Mouse (Mus musculus) midbrain, embryonic 13.5 days (tissue): ENCODE results near the gene Impdh2. TPM values are rescaled to one million over a fixed set of nuclear protein-coding genes. Genes with fewer than 3 reads are reported as not detected.

Experiments
- ATAC-seq: fragments of 200-750 bp; cut with Nextera tagmentation; 2 replicates; pipeline ENCODE4 v1.8.0; 2017; ENCODE audit warnings: mild to moderate bottlenecking, moderate TSS enrichment, moderate library complexity
- H3K27ac ChIP-seq: fragments of 300-500 bp; sonication (generic); 2 replicates; pipeline ENCODE4 v1.5.1; 2015; ENCODE audit warnings: inconsistent platforms, mild to moderate bottlenecking, moderate library complexity
- H3K27me3 ChIP-seq: fragments of 300-500 bp; sonication (generic); 2 replicates; pipeline ENCODE4 v1.6.1; 2015; ENCODE audit warnings: mild to moderate bottlenecking, inconsistent platforms
- H3K36me3 ChIP-seq: fragments of 300-500 bp; sonication (generic); 2 replicates; pipeline ENCODE4 v1.6.1; 2015; ENCODE audit warnings: mild to moderate bottlenecking, inconsistent platforms
- H3K4me1 ChIP-seq: fragments of 300-500 bp; sonication (generic); replicated peaks from 2 replicates; pipeline ENCODE4 v1.6.1; 2015; ENCODE audit warnings: inconsistent platforms
- H3K4me2 ChIP-seq: fragments of 300-500 bp; sonication (generic); replicated peaks from 2 replicates; pipeline ENCODE4 v1.6.1; 2015; ENCODE audit warnings: moderate library complexity, mild to moderate bottlenecking, inconsistent platforms
- H3K4me3 ChIP-seq: fragments of 300-500 bp; sonication (generic); replicated peaks from 2 replicates; pipeline ENCODE4 v1.5.1; 2015; ENCODE audit warnings: mild to moderate bottlenecking, inconsistent platforms
- H3K9ac ChIP-seq: fragments of 300-500 bp; sonication (generic); replicated peaks from 2 replicates; pipeline ENCODE4 v1.6.1; 2015; ENCODE audit warnings: mild to moderate bottlenecking, inconsistent platforms
- H3K9me3 ChIP-seq: fragments of 300-500 bp; sonication (generic); 2 replicates; pipeline ENCODE4 v1.6.1; 2016; ENCODE audit warnings: mild to moderate bottlenecking, inconsistent platforms
- WGBS: fragments of 180-500 bp; shearing (Covaris S2); methylation state at CpG from one replicate; pipeline ENCODE4 v1.1.7; 2015; 5-methylcytosine and 5-hydroxymethylcytosine counted together
- polyA plus RNA-seq: library from polyadenylated mRNA; unstranded; fragments of >200 nt; fragmentation: Nextera tagmentation; extraction: Ambion mirVana; gene quantifications from 2 replicates; pipeline ENCODE4 v1.2.1, GENCODE M21; 2015

The Impdh2 gene
- polyA plus RNA-seq, 1 experiment from 2014 or later: 115 TPM

DNA sequence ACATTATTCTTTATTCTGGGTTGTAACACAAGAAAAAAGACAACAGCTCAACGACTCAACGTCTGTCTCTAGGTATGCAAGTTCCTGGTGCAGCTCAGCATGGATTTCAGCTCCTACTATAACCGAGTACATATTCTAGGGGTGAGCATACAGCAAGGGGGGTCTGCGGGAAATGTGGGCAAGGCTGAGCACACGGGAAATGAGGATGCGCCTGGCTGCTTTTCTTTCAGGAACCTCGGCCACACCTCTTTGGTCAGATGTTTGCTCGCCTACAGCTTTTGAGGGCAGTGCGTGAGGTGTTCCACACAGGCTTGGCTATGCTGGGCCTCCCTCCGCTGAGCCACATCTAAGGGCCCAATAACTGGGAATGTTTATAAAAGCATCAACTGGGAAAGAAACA is 12.2 kb downstream of the Impdh2 start:
- Histone ChIP-seq H3K27ac (no peak overlapping the region), H3K36me3 (peaks cover 60% of the 10 kb centered on the region), H3K9me3 (no peaks in the 10 kb centered on the region), H3K4me1 (peaks cover 79% of the 10 kb centered on the region), H3K9ac (no peak overlapping the region), H3K27me3 (no peaks in the 10 kb centered on the region), H3K4me3 (no peak overlapping the region), H3K4me2 (no peak overlapping the region)
- no peak for ATAC-seq
- 85% methylated on average over 10 of the region's 10 CpGs for WGBS

DNA sequence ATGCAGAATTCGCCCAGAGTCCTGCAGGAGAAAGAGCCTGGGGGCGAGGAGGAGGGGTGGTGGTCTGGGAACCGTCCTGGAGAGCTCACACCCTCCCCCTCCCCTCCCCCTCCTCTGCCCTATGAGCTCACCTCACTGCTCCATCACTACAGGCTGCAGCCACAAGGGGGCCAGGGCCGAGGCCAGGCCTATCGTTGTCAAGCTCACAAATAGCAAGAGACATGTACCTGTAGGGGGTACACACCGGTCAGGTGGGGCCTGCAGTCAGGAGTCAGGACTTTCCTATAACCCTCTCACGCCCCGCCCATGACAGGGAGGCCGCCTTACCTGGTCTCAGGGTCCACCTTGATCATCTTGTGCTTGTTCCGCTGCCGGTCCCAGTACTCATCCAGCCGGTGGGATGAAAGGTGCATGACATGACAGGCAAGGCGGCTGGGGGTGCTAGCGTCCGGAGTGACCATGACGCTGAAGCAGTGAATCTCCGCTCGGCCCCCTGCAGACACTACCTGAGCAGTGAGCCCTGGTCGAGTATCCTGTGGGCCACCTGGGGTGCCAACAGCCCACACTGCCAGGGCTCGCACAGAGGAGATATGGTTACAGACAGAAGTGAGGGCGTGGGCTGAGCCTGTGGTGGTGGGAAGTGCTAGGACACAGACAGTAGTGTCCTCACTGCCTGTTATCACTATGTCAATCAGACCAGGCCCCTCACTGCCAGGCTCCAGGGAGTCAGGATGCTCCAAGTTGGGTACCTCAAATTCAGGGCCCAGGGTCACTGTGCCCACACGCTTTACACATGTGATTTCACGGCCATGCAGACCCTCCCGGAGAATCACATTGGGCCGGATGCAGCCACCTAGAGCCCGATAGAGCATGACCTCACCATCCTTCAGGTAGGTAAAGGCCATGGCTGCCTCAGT is 13.9 kb downstream of the Impdh2 start:
- Histone ChIP-seq H3K36me3 (peaks cover 60% of the 10 kb centered on the region), H3K9me3 (no peaks in the 10 kb centered on the region), H3K27me3 (no peaks in the 10 kb centered on the region), H3K9ac (peak overlapping the region; percentile 42), H3K4me2 (peak overlapping the region; percentile 97), H3K4me1 (peaks cover 74% of the 10 kb centered on the region), H3K4me3 (peak overlapping the region; percentile 8), H3K27ac (peak overlapping the region; percentile 25; the same call in 1 of the 2 replicates)
- WGBS: 45% methylated on average over 26 of the region's 26 CpGs
- ATAC-seq: no peak

DNA sequence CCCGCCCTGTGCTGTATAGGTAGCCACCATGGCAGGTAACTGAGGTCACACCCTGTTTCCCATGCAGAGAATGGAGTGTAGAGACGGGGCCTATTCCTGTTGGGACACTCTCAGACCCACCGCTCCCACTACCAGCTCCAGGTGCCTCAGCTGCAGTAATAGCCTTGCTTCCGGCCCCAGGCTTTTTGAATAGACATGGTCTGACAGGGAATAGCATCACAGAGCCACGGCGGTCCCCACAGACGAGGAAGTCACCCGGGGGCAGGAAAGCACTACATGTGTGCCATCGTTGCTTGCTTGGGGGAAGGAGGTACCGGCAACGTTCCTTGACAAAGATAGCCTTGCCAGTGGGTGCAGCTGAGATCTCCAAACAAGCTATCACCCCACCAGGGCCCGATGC is 14.8 kb downstream of the Impdh2 start:
- H3K27ac ChIP-seq: no peak overlapping the region; the same call in 1 of the 2 replicates
- H3K4me2 ChIP-seq: peak overlapping the region; percentile 97
- peaks cover 75% of the 10 kb centered on the region for H3K4me1 ChIP-seq
- H3K9me3 ChIP-seq: no peaks in the 10 kb centered on the region
- no peaks in the 10 kb centered on the region for H3K27me3 ChIP-seq
- no peak for ATAC-seq
- WGBS: 88% methylated on average over 12 of the region's 12 CpGs
- peak overlapping the region; percentile 42 for H3K9ac ChIP-seq
- 0 out of 2 replicates have a peak overlapping the region, but pooled peaks have one; percentile 80 for H3K4me3 ChIP-seq
- H3K36me3 ChIP-seq: peaks cover 60% of the 10 kb centered on the region

DNA sequence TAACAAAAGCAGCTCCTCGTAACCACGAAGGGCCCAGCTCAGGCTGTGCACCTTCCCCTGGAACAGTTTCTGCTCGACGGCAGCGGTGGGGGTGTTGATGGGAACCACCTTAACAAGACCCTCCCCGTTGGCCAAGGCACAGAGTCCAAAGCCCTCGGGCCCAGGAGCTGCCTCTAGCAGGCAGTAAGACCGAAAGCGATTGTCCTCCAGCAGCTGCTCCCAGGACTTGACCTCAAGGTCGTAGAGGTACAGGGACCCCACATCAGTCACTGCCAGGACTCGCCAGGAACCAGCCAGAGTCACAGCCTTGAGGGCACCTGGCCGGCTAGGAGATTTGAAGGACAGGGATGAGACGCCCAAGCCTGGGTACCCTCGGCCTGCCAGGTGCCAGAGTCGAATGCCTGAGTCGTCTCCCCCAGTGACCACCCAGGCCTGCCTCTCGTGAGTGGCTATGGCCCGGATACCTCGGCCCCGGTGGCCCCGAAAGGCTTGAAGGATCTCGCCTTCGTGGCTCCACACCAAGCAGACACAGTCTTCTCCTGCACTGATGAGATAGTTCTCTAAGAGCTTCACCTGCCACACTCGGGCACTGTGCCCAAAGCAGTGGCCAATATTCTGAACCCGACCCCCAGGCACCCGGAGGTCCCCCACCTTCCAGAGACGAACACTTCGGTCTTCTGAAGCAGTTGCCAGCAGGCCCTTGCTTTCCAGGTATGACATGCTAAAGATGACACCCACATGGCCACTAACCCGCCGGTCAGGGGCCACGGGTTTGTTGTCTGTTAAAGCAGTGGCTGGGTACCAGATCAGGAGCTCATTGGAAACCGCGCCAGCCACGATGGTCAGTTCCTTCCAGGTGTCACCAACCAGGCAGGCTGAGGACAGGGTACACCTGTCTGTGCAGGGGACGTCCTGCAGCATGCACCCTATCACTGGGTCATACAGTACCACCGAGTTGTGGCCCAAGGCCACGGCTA is 15.5 kb downstream of the Impdh2 start:
- no peak for ATAC-seq
- no peak overlapping the region for H3K27ac ChIP-seq
- peaks cover 60% of the 10 kb centered on the region for H3K36me3 ChIP-seq

DNA sequence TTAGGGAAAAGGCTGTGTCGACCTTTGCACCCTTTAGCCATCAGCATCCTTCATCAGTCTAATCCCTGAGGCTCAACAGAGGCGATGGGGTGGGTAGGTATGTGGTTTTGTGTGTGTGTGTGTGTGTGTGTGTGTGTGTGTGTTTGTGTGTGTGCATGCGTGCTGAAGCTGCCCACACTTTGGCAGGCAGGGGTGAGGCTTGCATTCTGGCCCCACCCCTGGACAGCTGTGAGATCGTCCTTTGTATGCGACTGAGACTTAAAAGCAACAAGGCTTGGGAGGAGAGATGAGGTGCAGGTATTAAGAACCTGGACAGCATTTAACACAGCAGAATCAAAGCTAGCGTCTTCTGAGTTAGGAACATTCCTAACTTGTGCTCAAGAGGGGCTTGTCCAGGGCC is 16.9 kb downstream of the Impdh2 start:
- H3K9me3 ChIP-seq: no peaks in the 10 kb centered on the region
- H3K4me1 ChIP-seq: peaks cover 68% of the 10 kb centered on the region
- peak overlapping the region; percentile 92 for H3K9ac ChIP-seq
- H3K36me3 ChIP-seq: peaks cover 52% of the 10 kb centered on the region
- peak overlapping the region; percentile 97 for H3K4me2 ChIP-seq
- H3K27me3 ChIP-seq: 0 out of 2 replicates have a peak, but pooled peaks cover 2% of the 10 kb centered on the region
- ATAC-seq: no peak
- 40% methylated on average over 6 of the region's 6 CpGs for WGBS
- H3K27ac ChIP-seq: peak overlapping the region; percentile 97; the same call in 1 of the 2 replicates
- H3K4me3 ChIP-seq: peak overlapping the region; percentile 80

More for the DNA sequence above, 15.5 kb downstream of the Impdh2 start:
- WGBS: 89% methylated on average over 37 of the region's 37 CpGs
- H3K4me3 ChIP-seq: peak overlapping the region; percentile 80
- peaks cover 72% of the 10 kb centered on the region for H3K4me1 ChIP-seq
- H3K9ac ChIP-seq: peak overlapping the region; percentile 42
- no peaks in the 10 kb centered on the region for H3K9me3 ChIP-seq
- H3K4me2 ChIP-seq: peak overlapping the region; percentile 97
- H3K27me3 ChIP-seq: 0 out of 2 replicates have a peak, but pooled peaks cover under 1% of the 10 kb centered on the region

DNA sequence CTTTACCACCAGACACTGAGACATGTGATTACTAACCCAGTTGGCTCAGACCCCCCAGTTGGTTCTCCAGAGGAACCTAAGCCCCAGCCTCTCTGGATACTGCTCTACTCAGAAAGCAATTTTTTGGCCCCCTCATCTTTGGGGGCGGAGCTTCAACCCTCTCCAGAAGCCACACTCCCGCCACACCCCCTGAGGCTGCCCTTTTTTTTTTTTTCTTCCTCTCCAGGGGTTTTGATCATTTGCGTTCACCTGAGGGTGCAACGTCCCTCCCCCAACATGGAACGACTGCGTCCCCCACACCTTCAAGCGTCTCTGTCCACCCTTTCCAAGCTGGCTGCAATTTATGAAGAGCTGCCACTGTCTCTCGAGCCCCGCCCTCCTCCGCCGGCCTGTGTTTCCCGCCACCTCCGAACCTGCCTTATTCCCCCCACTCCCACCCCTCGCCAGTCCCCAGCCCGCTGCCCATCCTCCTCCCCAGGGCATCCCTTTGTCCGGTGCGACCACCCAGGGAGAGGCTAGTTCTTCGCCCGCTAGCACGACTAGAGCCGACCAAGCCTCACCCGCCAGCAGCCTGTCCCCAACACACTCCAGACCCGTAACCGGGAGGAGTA is 18.0 kb downstream of the Impdh2 start:
- Histone ChIP-seq H3K27me3 (0 out of 2 replicates have a peak, but pooled peaks cover 2% of the 10 kb centered on the region), H3K9ac (peak overlapping the region; percentile 92), H3K4me2 (peak overlapping the region; percentile 97), H3K27ac (peak overlapping the region; percentile 97), H3K4me3 (peak overlapping the region; percentile 80), H3K36me3 (peaks cover 49% of the 10 kb centered on the region), H3K9me3 (no peaks in the 10 kb centered on the region), H3K4me1 (peaks cover 63% of the 10 kb centered on the region)
- ATAC-seq: no peak
- under 1% methylated on average over 24 of the region's 24 CpGs for WGBS

DNA sequence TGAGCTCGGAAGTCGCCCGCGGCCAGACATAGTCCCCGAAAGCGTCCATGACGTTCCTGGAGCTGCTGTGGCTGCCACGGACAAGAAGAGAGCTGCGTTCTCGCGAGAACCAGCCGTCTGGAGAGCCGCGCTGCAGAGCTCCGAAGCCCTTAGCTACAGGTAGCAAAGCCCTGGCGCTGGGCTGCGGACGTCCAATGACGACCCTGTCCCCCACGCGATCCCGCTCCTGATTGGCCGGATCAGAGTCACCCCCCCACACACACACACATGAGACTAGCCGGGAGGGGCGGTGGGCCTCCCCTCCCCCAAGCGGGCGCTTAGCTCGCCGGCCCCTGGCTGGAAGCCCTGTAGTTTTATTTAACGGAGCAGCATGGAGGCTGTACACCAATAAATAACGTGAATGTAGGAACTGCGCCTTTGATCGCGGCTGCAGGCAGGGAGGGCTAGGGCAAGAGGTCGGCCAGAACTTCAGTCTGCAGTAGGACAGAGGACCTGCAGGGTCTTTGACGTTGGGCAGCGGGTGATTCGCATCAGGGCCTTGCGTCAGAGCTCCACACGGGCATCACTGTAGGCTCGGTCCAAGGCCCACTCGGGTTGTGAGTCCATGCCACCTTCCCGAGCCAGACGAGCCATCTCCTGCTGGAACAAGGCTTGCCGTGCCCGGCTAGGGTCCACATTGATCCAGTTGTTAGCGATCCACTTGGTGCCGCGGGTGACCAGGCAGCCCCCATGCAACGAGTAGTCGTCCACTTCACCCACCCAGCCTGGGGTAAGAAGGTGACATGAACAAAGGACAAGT is 18.7 kb downstream of the Impdh2 start, which contains the start of gene Wdr6:
Wdr6 (minus strand) TSS at position 195 of the 799 bp plus-strand sequence.
- H3K9me3 ChIP-seq: no peaks in the 10 kb centered on the region
- peak within 1 kb of the TSS; percentile 80 for H3K4me3 ChIP-seq
- peak within 1 kb of the TSS; percentile 97 for H3K4me2 ChIP-seq
- 0 out of 2 replicates have a peak, but pooled peaks cover 2% of the 10 kb centered on the region for H3K27me3 ChIP-seq
- peaks cover 46% of the 10 kb centered on the region for H3K36me3 ChIP-seq
- ATAC-seq: peak; percentile 97
- H3K27ac ChIP-seq: peak within 1 kb of the TSS; percentile 97
- H3K9ac ChIP-seq: peak within 1 kb of the TSS; percentile 92
- peaks cover 58% of the 10 kb centered on the region for H3K4me1 ChIP-seq
- WGBS: 4% methylated on average over 49 of the region's 51 CpGs

DNA sequence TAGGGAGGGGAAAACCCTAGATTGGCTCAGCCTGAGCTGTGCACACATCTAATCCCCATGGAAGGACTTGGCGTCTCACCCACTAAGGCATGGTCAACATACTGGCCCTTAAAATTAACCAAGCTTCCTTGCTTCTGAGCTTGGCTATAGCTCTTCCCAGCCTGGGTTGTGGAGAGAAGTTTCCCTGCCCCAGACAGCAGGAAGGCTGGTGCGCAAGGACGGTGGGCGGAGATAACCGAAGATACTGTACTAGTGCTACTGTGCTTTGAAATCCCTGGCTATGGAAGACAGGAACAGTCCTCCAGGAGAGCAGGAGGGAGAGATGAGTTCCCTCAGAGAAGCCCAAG is 19.2 kb downstream of the Impdh2 start:
- Histone ChIP-seq H3K9ac (peak overlapping the region; percentile 92), H3K9me3 (no peaks in the 10 kb centered on the region), H3K4me2 (peak overlapping the region; percentile 97), H3K36me3 (peaks cover 40% of the 10 kb centered on the region), H3K27me3 (0 out of 2 replicates have a peak, but pooled peaks cover 2% of the 10 kb centered on the region), H3K4me1 (peaks cover 52% of the 10 kb centered on the region), H3K4me3 (peak overlapping the region; percentile 80), H3K27ac (peak overlapping the region; percentile 97)
- WGBS: 58% methylated on average over 5 of the region's 5 CpGs
- ATAC-seq: no peak

DNA sequence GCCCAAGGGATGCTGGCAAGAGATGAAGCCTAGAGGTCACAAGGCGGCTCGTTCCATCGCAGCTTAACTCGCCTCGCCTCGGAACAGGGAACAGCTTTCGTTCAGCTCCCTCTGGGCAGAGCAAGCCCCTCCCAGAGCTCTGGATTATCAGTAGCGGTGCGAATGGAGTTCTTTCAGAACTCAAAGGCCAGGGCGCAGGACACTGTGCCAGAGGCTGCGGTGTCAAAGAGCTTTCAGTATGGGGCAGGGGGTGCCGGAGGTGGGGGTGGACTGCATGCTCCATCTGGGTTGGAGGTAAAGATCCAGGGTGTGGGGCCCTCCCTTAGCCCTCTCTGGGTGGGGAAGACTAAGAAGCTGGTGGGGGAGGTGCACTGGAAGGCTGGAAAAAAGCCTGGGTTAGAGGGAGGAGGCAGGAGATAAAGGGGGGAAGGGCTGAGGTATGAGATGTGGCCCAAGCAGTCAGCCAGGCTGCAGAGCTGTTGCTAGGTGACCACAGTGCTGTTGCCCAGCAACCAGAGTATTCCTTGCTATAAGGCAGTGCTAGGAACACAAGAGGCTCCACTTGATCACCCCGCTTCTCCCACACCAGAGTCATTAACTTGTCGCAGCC is 27.6 kb downstream of the Impdh2 start:
- under 1% methylated on average over 14 of the region's 14 CpGs for WGBS
- Histone ChIP-seq H3K4me3 (peak overlapping the region; percentile 31), H3K36me3 (peaks cover 4% of the 10 kb centered on the region), H3K27me3 (no peaks in the 10 kb centered on the region), H3K27ac (peak overlapping the region; percentile 98), H3K4me2 (peak overlapping the region; percentile 60), H3K9me3 (no peaks in the 10 kb centered on the region), H3K4me1 (peaks cover 42% of the 10 kb centered on the region), H3K9ac (peak overlapping the region; percentile 57)
- peak; percentile 99 for ATAC-seq

DNA sequence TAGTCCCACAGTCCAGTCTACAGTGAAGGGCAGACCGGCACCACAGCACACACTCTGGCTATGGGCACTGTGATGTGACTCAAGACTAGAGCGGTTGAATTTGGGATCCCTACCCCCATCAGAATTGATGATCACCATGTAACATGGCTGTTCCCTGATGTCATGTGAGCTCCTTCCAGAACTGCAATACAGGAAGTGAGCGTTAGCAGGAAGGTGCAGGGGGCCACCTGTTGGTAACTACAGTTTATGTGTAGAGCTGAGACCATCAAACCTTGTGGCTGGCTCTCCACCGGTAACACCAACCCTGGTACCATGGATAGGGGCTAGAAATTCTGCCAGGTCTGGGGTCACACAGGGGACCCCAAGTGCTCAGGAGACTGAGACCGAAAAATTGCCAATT is 29.1 kb downstream of the Impdh2 start:
- 79% methylated on average over 5 of the region's 5 CpGs for WGBS
- H3K36me3 ChIP-seq: peaks cover 6% of the 10 kb centered on the region; the same call in 1 of the 2 replicates
- H3K4me1 ChIP-seq: peaks cover 42% of the 10 kb centered on the region
- H3K4me2 ChIP-seq: no peak overlapping the region
- no peak overlapping the region for H3K4me3 ChIP-seq
- peak overlapping the region; percentile 98 for H3K27ac ChIP-seq
- no peak for ATAC-seq
- H3K9me3 ChIP-seq: no peaks in the 10 kb centered on the region
- no peaks in the 10 kb centered on the region for H3K27me3 ChIP-seq
- no peak overlapping the region; the same call in 1 of the 2 replicates for H3K9ac ChIP-seq
